Mouse (Mus musculus) layer of hippocampus, postnatal 10 days (tissue): ENCODE results near the gene Col4a5. TPM values are rescaled to one million over a fixed set of nuclear protein-coding genes. Genes with fewer than 3 reads are reported as not detected.

Experiments used
- total RNA-seq, 2 experiments: library from RNA; stranded (reverse); gene quantifications; 2 replicates each; pipeline ENCODE4 v1.2.3; 2021

The Col4a5 gene
- total RNA-seq, 2 experiments from 2014 or later: 7.8 to 8.3 TPM

Other genes with a start within 250 kb of the Col4a5 start
- gene Col4a6, start 1.3 kb upstream of the Col4a5 start, total RNA-seq: 1 to 10 TPM; 1.9 to 2.6 TPM
- under 1 TPM; 0.62 to 0.89 TPM for gene Irs4, start 249.9 kb downstream of the Col4a5 start, total RNA-seq